Mouse (Mus musculus): ENCODE measurements around the gene Dnajc3. TPM values are rescaled to one million over a fixed set of nuclear protein-coding genes. Genes with fewer than 3 reads are reported as not detected.

Gene Dnajc3
- polyA plus RNA-seq, 2 experiments = 12.7 to 29.7 TPM

DNA sequence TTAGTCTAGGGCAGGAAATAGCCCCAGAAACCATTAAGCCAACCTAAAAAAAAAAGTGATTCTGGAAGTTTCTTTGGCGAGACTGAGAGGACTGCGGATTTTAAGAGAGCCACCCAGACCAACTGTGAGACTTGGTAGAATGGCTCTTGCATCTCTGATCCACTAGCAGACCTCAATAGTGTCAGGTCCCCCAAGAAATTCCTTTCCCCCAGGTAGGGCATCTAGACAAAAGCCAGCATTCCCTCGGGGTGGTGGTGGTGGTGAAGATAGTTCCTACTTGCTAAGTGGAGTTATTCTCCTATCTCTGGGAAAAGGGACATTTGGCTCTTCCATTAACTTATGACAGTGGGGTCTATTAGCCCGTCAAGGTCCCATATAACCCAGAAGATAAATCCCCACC is 824 bp upstream of the Dnajc3 start:
- DNase-seq (ENCODE audit: low read depth in 3 of 3, low spot score in 3 of 3) = no peak
- peak overlapping the region; percentile 69 for H3K9ac ChIP-seq (replicated peaks)
- no peak overlapping the region for H3K27ac ChIP-seq
- H3K4me3 ChIP-seq (ENCODE audit: insufficient read depth in 1 of 2, low read depth in 2 of 2, low read length in 2 of 2) = peak overlapping the region; percentile 64 to 94
- peak overlapping the region; percentile 85 for H3K4me2 ChIP-seq (ENCODE audit: low read depth)
- WGBS (ENCODE audit: insufficient replicate concordance) = 33% methylated on average over 4 of the region's 4 CpGs
- no peaks in the 10 kb centered on the region; the same call in 1 of the 2 replicates for H3K27me3 ChIP-seq (ENCODE audit: control insufficient read depth, insufficient read depth, low read length)
- no peak for TF ChIP-seq CTCF (IDR thresholded peaks at IDR 0.05; ENCODE audit: low read depth)
- no peak for TF ChIP-seq EP300 (IDR thresholded peaks at IDR 0.05; ENCODE audit: low read depth)
- no peaks in the 10 kb centered on the region for H3K9me3 ChIP-seq (ENCODE audit: control insufficient read depth, low read length)
- ATAC-seq (ENCODE audit: insufficient read depth) = no peak
- peaks cover 7 to 12% of the 10 kb centered on the region in 2 experiments for H3K4me1 ChIP-seq (replicated peaks; ENCODE audit: control insufficient read depth in 2 of 2, insufficient read depth in 2 of 2, low read length in 1 of 2)
- H3K36me3 ChIP-seq (replicated peaks; ENCODE audit: control insufficient read depth, insufficient read depth, low read depth) = no peaks in the 10 kb centered on the region

DNA sequence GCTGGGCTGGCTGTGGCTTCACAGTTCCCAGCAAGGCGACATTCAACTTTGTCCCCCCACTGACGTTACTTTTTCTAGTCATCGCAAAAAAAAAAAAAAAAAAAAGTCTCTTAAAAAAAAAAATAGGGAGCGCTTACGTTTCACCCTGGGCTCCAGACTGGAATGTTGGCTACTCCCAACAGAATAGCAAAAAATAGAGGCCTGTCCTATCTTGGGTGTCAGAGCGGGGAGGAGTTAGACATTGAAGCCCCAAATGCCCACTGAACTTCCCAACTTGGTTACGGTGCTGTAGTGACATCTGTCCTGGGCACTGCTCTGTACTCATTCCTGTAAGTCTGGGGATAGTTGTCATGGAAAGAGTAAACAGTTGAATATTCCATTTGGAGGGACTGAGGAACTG is 775 bp downstream of the Dnajc3 start:
- Histone ChIP-seq H3K9me3 (ENCODE audit: control insufficient read depth, low read length) (no peaks in the 10 kb centered on the region), H3K4me2 (ENCODE audit: low read depth) (peak overlapping the region; percentile 85), H3K36me3 (replicated peaks; ENCODE audit: control insufficient read depth, insufficient read depth, low read depth) (no peaks in the 10 kb centered on the region), H3K4me1 (replicated peaks; ENCODE audit: control insufficient read depth in 2 of 2, insufficient read depth in 2 of 2, low read length in 1 of 2) (peaks cover 7 to 14% of the 10 kb centered on the region in 2 experiments), H3K9ac (replicated peaks) (peak overlapping the region; percentile 97), H3K4me3 (ENCODE audit: insufficient read depth in 1 of 2, low read depth in 2 of 2, low read length in 2 of 2) (peak overlapping the region; percentile 86 to 94), H3K27ac (no peak overlapping the region), H3K27me3 (ENCODE audit: control insufficient read depth, insufficient read depth, low read length) (no peaks in the 10 kb centered on the region; the same call in 1 of the 2 replicates)
- TF ChIP-seq CTCF (IDR thresholded peaks at IDR 0.05; ENCODE audit: low read depth) (no peak), EP300 (IDR thresholded peaks at IDR 0.05; ENCODE audit: low read depth) (no peak)
- no peak for ATAC-seq (ENCODE audit: insufficient read depth)
- WGBS (ENCODE audit: insufficient replicate concordance) = under 1% methylated on average over 7 of the region's 7 CpGs
- peak in 1 of 3 experiments; percentile 23 for DNase-seq (ENCODE audit: low read depth in 3 of 3, low spot score in 3 of 3)

DNA sequence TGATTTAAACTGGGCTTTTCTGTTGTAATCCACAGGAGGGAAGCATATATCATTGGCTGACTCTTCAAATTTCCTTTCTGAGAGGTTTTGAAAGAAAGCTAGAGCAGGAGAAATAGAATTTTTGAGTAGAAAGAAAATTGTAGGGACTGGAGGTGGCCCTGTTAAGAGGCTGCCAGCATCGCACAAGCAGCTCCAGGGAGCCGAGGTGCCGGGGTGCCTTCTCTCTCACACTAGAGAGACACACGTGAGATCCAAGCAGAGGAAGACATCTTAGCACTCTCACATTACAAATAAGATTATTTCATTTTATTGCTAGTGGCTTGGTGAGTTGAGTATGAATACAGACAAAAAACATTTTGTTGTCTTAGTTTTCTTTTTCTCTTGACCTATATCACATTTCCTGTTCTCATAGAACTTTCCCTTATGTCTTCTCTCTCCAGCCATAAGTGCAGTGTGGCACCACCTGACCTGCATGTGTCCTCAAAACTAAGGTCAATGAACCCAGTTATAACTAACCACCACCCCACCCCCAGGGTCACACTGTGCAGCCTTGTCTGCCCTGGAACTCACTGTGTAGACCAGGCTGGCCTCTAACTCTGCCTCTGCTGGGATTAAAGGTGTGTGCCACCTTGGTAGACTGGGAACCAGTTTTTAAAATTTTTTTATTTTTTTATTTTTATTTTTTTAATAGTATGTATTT is 3.2 kb downstream of the Dnajc3 start:
- H3K36me3 ChIP-seq (replicated peaks; ENCODE audit: control insufficient read depth, insufficient read depth, low read depth) = no peaks in the 10 kb centered on the region
- H3K9ac ChIP-seq (replicated peaks) = no peak overlapping the region
- no peak overlapping the region for H3K27ac ChIP-seq
- peaks cover 7 to 8% of the 10 kb centered on the region in 2 experiments for H3K4me1 ChIP-seq (replicated peaks; ENCODE audit: control insufficient read depth in 2 of 2, insufficient read depth in 2 of 2, low read length in 1 of 2)
- 85% methylated on average over 4 of the region's 4 CpGs for WGBS (ENCODE audit: insufficient replicate concordance)
- H3K9me3 ChIP-seq (ENCODE audit: control insufficient read depth, low read length) = no peaks in the 10 kb centered on the region
- TF ChIP-seq EP300 (IDR thresholded peaks at IDR 0.05; ENCODE audit: low read depth) (no peak), CTCF (IDR thresholded peaks at IDR 0.05; ENCODE audit: low read depth) (no peak)
- H3K27me3 ChIP-seq (ENCODE audit: control insufficient read depth, insufficient read depth, low read length) = no peaks in the 10 kb centered on the region
- H3K4me2 ChIP-seq (ENCODE audit: low read depth) = no peak overlapping the region
- H3K4me3 ChIP-seq (ENCODE audit: insufficient read depth in 1 of 2, low read depth in 2 of 2, low read length in 2 of 2) = no peak overlapping the region
- DNase-seq (ENCODE audit: low read depth in 3 of 3, low spot score in 3 of 3) (no peak), ATAC-seq (ENCODE audit: insufficient read depth) (no peak)

DNA sequence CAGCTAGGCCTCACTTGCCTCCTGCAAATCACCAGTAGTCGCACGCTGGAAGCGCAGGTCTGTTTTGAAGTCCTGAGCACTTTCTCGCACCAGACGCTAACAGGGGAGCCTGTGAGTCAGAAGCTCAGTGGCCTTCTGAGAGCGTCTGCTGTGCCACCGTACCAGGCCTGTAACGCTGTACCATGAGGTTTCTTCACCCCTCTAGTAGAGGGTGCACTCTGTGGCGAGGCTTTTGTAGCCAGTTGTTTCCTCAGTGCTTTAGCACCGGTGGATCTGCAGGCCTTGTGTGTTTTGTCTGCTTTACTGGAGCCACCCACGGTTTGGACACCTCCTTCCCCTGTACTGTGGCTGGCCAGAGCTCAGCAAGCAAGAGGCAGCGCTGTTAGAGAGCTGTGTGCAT is 4.3 kb downstream of the Dnajc3 start:
- Histone ChIP-seq H3K27ac (no peak overlapping the region), H3K9me3 (ENCODE audit: control insufficient read depth, low read length) (no peaks in the 10 kb centered on the region), H3K4me1 (replicated peaks; ENCODE audit: control insufficient read depth in 2 of 2, insufficient read depth in 2 of 2, low read length in 1 of 2) (peaks cover 5 to 7% of the 10 kb centered on the region in 2 experiments), H3K4me3 (ENCODE audit: insufficient read depth in 1 of 2, low read depth in 2 of 2, low read length in 2 of 2) (no peak overlapping the region), H3K36me3 (replicated peaks; ENCODE audit: control insufficient read depth, insufficient read depth, low read depth) (no peaks in the 10 kb centered on the region), H3K4me2 (ENCODE audit: low read depth) (no peak overlapping the region), H3K27me3 (ENCODE audit: control insufficient read depth, insufficient read depth, low read length) (no peaks in the 10 kb centered on the region), H3K9ac (replicated peaks) (no peak overlapping the region)
- 72% methylated on average over 12 of the region's 12 CpGs for WGBS (ENCODE audit: insufficient replicate concordance)
- ATAC-seq (ENCODE audit: insufficient read depth) (no peak), DNase-seq (ENCODE audit: low read depth in 3 of 3, low spot score in 3 of 3) (no peak)
- TF ChIP-seq EP300 (IDR thresholded peaks at IDR 0.05; ENCODE audit: low read depth) (no peak), CTCF (IDR thresholded peaks at IDR 0.05; ENCODE audit: low read depth) (no peak)

DNA sequence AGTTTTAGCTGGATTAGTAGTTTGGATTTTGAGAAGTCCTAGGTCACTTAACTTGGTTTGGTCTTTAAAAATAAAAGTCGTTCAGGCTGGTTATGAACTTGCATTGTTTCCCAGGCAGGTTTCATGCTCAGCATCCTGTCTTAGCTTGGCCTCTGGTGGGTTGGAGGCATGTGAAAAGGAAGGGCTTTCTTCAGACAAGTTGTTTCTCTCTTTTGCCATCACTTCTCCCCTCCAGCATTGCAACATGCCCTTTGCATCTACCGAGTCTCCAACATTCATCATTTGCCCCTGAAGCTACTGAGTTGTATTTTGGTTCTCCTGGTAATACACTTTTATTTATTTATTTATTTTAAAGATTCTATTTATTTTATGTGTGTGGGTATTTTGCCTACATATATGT is 6.9 kb downstream of the Dnajc3 start:
- DNase-seq (ENCODE audit: low read depth in 3 of 3, low spot score in 3 of 3) = no peak
- Histone ChIP-seq H3K27ac (no peak overlapping the region), H3K9me3 (ENCODE audit: control insufficient read depth, low read length) (no peaks in the 10 kb centered on the region), H3K9ac (replicated peaks) (no peak overlapping the region), H3K4me2 (ENCODE audit: low read depth) (no peak overlapping the region), H3K36me3 (replicated peaks; ENCODE audit: control insufficient read depth, insufficient read depth, low read depth) (no peaks in the 10 kb centered on the region), H3K4me3 (ENCODE audit: insufficient read depth in 1 of 2, low read depth in 2 of 2, low read length in 2 of 2) (no peak overlapping the region), H3K27me3 (ENCODE audit: control insufficient read depth, insufficient read depth, low read length) (no peaks in the 10 kb centered on the region), H3K4me1 (replicated peaks; ENCODE audit: control insufficient read depth in 2 of 2, insufficient read depth in 2 of 2, low read length in 1 of 2) (peaks cover 0 to 4% of the 10 kb centered on the region in 2 experiments; a peak in 2 of 4 replicates)
- ATAC-seq (ENCODE audit: insufficient read depth) = no peak
- 65% methylated on average over 2 of the region's 2 CpGs for WGBS (ENCODE audit: insufficient replicate concordance)
- no peak for TF ChIP-seq EP300 (IDR thresholded peaks at IDR 0.05; ENCODE audit: low read depth)
- no peak for TF ChIP-seq CTCF (IDR thresholded peaks at IDR 0.05; ENCODE audit: low read depth)
